Mouse (Mus musculus): ENCODE results near the gene Abhd13.

DNA sequence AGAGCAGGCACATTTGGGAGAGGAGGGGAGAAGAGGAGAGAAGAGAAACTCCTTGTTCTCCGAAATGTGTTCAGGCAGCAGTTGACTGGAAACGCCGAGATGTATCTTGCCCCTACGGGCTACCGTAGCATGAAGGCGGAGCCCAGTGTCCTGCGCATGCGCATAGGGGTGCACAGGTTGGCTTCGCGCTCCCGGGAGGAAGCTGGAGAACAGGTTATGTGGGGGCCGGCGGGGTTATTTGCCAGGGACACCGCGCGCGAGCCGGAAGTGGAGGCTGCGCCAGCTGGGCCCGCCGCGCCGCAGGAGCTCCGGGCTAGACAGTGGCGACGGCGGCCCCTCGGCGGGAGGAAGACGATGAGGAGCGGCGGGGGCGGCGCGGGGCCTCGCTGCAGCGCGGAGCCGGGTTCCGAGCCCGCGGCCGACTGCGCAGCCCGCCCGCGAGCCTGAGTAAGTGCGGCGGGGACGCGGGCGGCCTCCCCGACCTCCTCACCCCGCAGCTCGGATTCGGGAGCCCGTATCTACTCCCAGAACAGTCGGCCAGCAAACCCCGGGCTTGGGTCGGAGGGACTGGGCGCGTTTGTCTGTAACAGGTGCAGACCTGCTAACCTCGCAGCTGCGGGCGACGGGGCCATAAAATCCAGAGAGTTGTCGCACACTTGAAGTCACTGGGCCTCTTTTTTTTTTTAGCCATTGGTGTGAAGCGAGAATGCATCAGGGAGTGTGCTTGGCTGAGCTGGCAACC lies at the start of gene Abhd13, which contains the start of gene Lig4:
- TF ChIP-seq GATA1 (IDR thresholded peaks at IDR 0.05; ENCODE audit: low read length) (no peak), TAL1 (IDR thresholded peaks at IDR 0.05; ENCODE audit: low read length) (no peak)

Measured in erythroblast, embryonic 14.5 days (primary cell).